Mouse (Mus musculus): ENCODE measurements around the gene Rxfp2.

DNA sequence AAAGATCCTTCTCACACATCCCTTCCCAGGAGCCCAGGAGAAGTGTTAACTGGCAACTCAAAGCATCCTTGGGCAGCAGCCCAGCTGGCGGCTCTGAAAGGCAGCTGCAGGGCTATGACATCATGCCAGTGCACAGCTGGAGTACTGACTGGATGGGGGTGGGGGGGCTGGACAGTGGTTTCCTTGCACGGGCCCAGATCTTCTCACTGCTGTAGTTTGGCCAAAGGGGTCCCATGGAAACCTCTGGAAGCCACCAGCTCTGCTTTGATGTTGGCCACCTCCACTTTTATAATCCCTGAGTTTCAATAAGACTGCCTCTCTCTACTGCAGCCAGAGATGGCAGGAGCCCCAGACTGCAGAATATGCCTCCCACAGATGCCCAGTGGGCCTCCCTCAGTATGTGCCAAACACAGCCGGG, 13.6 kb downstream of the Rxfp2 start:
- TF ChIP-seq POLR2A (IDR thresholded peaks at IDR 0.05; ENCODE audit: insufficient read length, low read depth) = no peak
- no peak for TF ChIP-seq USF1 (IDR thresholded peaks at IDR 0.05; ENCODE audit: low read depth)
- no peak for TF ChIP-seq MAX (IDR thresholded peaks at IDR 0.05; ENCODE audit: low read depth)

All from myocyte (in vitro differentiated cells).